Mouse (Mus musculus) CH12F3 (cell line): Measurements from ENCODE around the gene Olfr373.

Experiments used
- in situ Hi-C: fragments of 300-500 bp; cut with MboI; formaldehyde crosslinking; loops from 2 replicates; pipeline ENCODE4 v1.14.3; 2020; ENCODE audit warnings: low sequenced_read_pairs

The Olfr373 gene

GRCm38 (mm10) chr8:72132891-72133290 is 49.9 kb downstream of the Olfr373 start:
- in situ Hi-C loops: no loop called here

- in situ Hi-C loops: no loop called here
Observed at GRCm38 (mm10) chr8:72133507-72133906, 50.5 kb downstream of the Olfr373 start.

GRCm38 (mm10) chr8:72134756-72135445 is 51.9 kb downstream of the Olfr373 start, which contains the start of gene Tpm4:
Gene Tpm4, plus strand, starts transcription at chr8:72134975.
- in situ Hi-C loops: no loop called here

- in situ Hi-C loops: no loop called here
Observed at GRCm38 (mm10) chr8:72135446-72136301, 52.7 kb downstream of the Olfr373 start.

- in situ Hi-C loops: no loop called here
Observed at GRCm38 (mm10) chr8:72136302-72136978, 53.5 kb downstream of the Olfr373 start.

GRCm38 (mm10) chr8:72137431-72137830 is 54.5 kb downstream of the Olfr373 start:
- in situ Hi-C loops: no loop called here

- in situ Hi-C loops: no loop called here
Observed at GRCm38 (mm10) chr8:72138456-72138855, 55.5 kb downstream of the Olfr373 start.

GRCm38 (mm10) chr8:72143256-72143824 is 60.4 kb downstream of the Olfr373 start:
- in situ Hi-C loops: no loop called here

GRCm38 (mm10) chr8:72144345-72144975 is 61.5 kb downstream of the Olfr373 start:
- in situ Hi-C loops: no loop called here

- in situ Hi-C loops: no loop called here
Observed at GRCm38 (mm10) chr8:72145511-72145910, 62.5 kb downstream of the Olfr373 start.

- in situ Hi-C loops: no loop called here
Observed at GRCm38 (mm10) chr8:72146056-72146455, 63.1 kb downstream of the Olfr373 start.

GRCm38 (mm10) chr8:72146556-72146955 is 63.6 kb downstream of the Olfr373 start:
- in situ Hi-C loops: no loop called here

- in situ Hi-C loops: no loop called here
Observed at GRCm38 (mm10) chr8:72147266-72147665, 64.3 kb downstream of the Olfr373 start.

GRCm38 (mm10) chr8:72149056-72149455 is 66.1 kb downstream of the Olfr373 start:
- in situ Hi-C loops: no loop called here

GRCm38 (mm10) chr8:72151418-72152078 is 68.6 kb downstream of the Olfr373 start:
- in situ Hi-C loops: no loop called here
